Mouse (Mus musculus) mesoderm, embryonic 11.5 days (tissue): ENCODE measurements around the gene Kdelr3.

Experiments used
- DNase-seq: peaks from one replicate; pipeline ENCODE4 v3.0.0-alpha.2; 2012; ENCODE audit warnings: low read depth, low spot score

Gene Kdelr3

GRCm38 (mm10) chr15:79575543-79576222, 59.5 kb downstream of the Kdelr3 start:
- no peak for DNase-seq

DNA sequence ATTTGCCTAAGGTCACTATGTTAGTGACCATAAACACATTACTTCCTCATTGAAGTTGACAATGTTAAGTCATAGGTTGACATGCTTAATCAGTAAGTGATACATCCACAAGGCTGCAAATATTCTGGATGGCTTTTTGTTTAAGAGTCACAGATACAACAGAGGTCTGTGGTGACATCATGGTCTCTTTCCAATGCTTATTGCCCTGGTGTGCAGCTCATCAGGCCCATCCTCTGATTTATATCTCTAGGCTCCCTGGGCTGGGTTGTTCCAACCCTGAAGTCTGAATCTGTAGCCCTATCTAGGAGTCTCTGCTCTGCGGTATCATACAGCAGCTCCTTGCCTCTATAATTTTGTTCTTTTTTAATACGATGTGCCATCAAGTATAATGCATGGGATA, 60.7 kb downstream of the Kdelr3 start:
- DNase-seq: no peak
